Mouse (Mus musculus) thymus, adult 2 months (tissue): ENCODE data around the gene Ylpm1. TPM values are rescaled to one million over a fixed set of nuclear protein-coding genes. Genes with fewer than 3 reads are reported as not detected.

Experiments
- DNase-seq: peaks from one replicate; pipeline ENCODE4 v3.0.0; 2021
- H3K27ac ChIP-seq: fragments of 200-500 bp; 2 replicates; pipeline ENCODE4 v1.5.1; 2012; ENCODE audit warnings: low read length, control low read depth; ENCODE audit not compliant: control insufficient read depth, insufficient read depth
- H3K27me3 ChIP-seq: fragments of 200-500 bp; 2 replicates; pipeline ENCODE4 v1.6.1; 2012; ENCODE audit warnings: mild to moderate bottlenecking, low read length, moderate library complexity, mixed read lengths; ENCODE audit not compliant: control insufficient read depth, insufficient read depth
- H3K36me3 ChIP-seq: fragments of 200-500 bp; 2 replicates; pipeline ENCODE4 v1.6.1; 2012; ENCODE audit warnings: mild to moderate bottlenecking, low read length, moderate library complexity; ENCODE audit not compliant: control insufficient read depth, insufficient read depth
- H3K4me1 ChIP-seq: fragments of 200-500 bp; replicated peaks from 2 replicates; pipeline ENCODE4 v1.6.1; 2012; ENCODE audit warnings: low read length; ENCODE audit not compliant: control insufficient read depth, insufficient read depth
- H3K4me3 ChIP-seq: fragments of 200-500 bp; 2 replicates; pipeline ENCODE4 v1.5.1; 2012; ENCODE audit warnings: mild to moderate bottlenecking, low read length, control low read depth, moderate library complexity; ENCODE audit not compliant: control insufficient read depth, insufficient read depth
- CTCF ChIP-seq: fragments of 200-500 bp; IDR thresholded peaks from 2 replicates; pipeline ENCODE4 v1.5.1; 2012; ENCODE audit warnings: mild to moderate bottlenecking, control low read depth, low read length, moderate library complexity, borderline replicate concordance; ENCODE audit not compliant: control insufficient read depth, poor library complexity, insufficient read depth; ENCODE audit errors: extremely low read depth
- POLR2A ChIP-seq: fragments of 200-500 bp; IDR thresholded peaks from 2 replicates; pipeline ENCODE4 v1.6.1; 2012; ENCODE audit warnings: mild to moderate bottlenecking, low read length, control low read depth, moderate library complexity; ENCODE audit not compliant: control insufficient read depth, poor library complexity, insufficient read depth; ENCODE audit errors: extremely low read depth
- WGBS: fragments of 180-500 bp; shearing (Covaris S2); methylation state at CpG from one replicate; pipeline ENCODE4 v1.1.7; 2018; 5-methylcytosine and 5-hydroxymethylcytosine counted together
- polyA plus RNA-seq: library from polyadenylated mRNA; depleted of rRNA; stranded (reverse); fragments of >200 nt; gene quantifications from 2 replicates; pipeline ENCODE4 v1.2.3, GENCODE M21; 2012

The Ylpm1 gene
- polyA plus RNA-seq, 1 experiment, result 32.1 TPM

DNA sequence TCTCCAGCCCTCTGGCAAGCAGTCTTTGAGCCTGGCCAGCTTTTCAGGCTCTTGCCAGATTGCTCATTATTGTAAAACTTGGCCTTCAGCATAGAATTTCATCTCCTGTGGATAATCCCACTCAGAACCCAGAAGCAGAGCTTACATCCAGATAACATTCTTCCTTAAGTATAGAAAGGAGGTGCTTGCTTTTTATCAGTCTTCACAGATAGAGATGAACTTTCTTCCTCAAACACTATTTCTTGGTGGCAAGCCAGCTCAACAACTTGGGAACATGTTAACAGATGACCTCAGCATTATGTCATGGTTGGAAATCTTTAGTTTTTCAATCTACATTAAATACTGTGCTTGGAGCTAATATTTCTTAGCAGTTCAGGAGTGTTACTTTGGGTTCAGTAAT, 74.9 kb downstream of the Ylpm1 start:
- no peaks in the 10 kb centered on the region for H3K4me1 ChIP-seq
- peaks cover 30% of the 10 kb centered on the region for H3K36me3 ChIP-seq
- H3K4me3 ChIP-seq, result no peak overlapping the region
- no peaks in the 10 kb centered on the region for H3K27me3 ChIP-seq
- no peak for DNase-seq
- no peak for TF ChIP-seq CTCF
- no peak for TF ChIP-seq POLR2A
- H3K27ac ChIP-seq, result no peak overlapping the region

DNA sequence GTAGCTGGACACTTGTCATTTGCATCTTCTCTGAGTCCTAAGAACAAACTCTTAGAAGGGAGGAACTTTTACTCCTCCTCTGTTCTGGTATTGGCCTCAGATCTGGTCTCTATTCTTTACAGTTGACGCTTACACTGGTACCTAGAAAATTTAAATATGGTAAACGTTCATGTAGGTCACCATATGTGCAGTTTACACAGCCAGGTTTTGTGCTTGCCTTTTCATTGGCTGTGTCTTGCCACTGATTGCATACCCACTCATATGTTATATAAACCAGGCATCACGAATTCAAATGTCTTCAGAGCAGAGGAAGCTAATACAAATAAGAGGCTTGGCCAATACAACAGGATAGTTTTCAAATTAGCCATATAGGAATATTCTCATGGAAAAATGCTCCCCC, 81.0 kb downstream of the Ylpm1 start:
- Histone ChIP-seq H3K36me3 (peaks cover 6% of the 10 kb centered on the region; the same call in 1 of the 2 replicates), H3K4me3 (no peak overlapping the region), H3K27me3 (no peaks in the 10 kb centered on the region), H3K27ac (no peak overlapping the region), H3K4me1 (no peaks in the 10 kb centered on the region)
- DNase-seq, result no peak
- 95% methylated on average over 3 of the region's 3 CpGs for WGBS
- TF ChIP-seq POLR2A, result no peak
- no peak for TF ChIP-seq CTCF

DNA sequence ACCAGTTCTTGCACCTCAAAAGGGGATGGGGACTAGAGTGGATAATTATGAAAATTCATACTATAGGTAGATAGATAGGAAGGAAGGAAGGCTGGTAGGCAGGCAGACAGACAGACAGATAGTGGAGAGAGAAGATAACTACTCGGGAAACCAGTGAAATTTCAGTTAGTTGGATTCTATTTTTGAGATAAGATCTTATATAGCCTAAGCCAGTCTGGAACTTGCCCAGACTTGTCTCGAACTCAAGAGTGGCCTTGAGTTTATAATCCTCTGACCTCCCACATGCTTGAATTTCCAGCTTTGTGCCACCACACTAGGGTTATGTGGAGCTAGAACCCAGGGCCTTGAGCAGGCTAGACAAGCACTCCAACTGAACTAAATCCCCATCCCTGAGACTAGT, 88.1 kb downstream of the Ylpm1 start:
- TF ChIP-seq POLR2A (no peak), CTCF (no peak)
- H3K4me1 ChIP-seq, result no peaks in the 10 kb centered on the region
- no peaks in the 10 kb centered on the region for H3K27me3 ChIP-seq
- no peak for DNase-seq
- no peak overlapping the region for H3K4me3 ChIP-seq
- 62% methylated on average over 2 of the region's 2 CpGs for WGBS
- peaks cover 7% of the 10 kb centered on the region; the same call in 1 of the 2 replicates for H3K36me3 ChIP-seq
- H3K27ac ChIP-seq, result no peak overlapping the region

DNA sequence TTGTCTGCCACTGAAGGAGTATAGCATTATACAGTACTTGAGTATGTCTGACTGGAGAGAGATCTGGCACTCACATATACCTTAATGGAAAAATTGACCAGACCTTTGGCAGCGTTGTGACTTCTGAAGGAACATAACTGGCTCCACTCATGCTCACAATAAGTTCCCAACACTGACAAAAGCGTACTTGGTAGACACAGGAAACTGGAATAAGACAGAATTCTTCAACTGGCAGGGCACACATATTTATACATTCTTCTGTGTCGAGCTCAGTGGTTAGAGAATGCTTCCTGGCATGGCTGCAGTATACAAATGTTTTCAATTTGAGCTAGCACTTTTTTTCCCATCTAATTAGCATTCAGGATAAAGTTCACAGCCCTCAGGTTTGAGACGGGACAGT, 88.8 kb downstream of the Ylpm1 start:
- 92% methylated on average over 4 of the region's 4 CpGs for WGBS
- no peak for DNase-seq
- no peaks in the 10 kb centered on the region for H3K4me1 ChIP-seq

DNA sequence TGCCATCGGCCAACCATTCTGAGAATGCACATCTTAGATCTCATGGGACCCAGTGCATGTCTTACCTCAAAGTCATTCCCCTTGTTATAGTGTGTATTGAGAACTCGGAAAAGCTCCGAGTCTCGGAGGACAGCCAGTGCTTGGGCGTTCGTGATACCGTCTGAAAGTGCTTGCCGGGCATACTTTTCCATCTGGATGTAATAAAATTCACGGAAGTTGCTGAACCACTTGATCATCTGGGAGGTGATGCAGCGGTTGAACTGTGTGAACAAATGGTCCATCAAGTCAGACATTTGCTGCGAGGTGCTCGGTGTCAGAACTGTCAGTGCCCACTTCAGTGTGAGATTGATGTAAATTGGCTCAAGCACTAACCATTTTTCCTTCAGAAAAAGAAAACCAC, 91.7 kb downstream of the Ylpm1 start:
- Histone ChIP-seq H3K4me3 (no peak overlapping the region), H3K4me1 (no peaks in the 10 kb centered on the region), H3K27me3 (no peaks in the 10 kb centered on the region), H3K36me3 (peaks cover 7% of the 10 kb centered on the region; the same call in 1 of the 2 replicates), H3K27ac (no peak overlapping the region)
- 97% methylated on average over 12 of the region's 12 CpGs for WGBS
- DNase-seq, result no peak
- TF ChIP-seq CTCF, result no peak

More for the DNA sequence above, 88.8 kb downstream of the Ylpm1 start:
- no peak overlapping the region for H3K4me3 ChIP-seq
- no peaks in the 10 kb centered on the region for H3K27me3 ChIP-seq
- TF ChIP-seq CTCF (no peak), POLR2A (no peak)
- H3K27ac ChIP-seq, result no peak overlapping the region
- H3K36me3 ChIP-seq, result peaks cover 7% of the 10 kb centered on the region; the same call in 1 of the 2 replicates

DNA sequence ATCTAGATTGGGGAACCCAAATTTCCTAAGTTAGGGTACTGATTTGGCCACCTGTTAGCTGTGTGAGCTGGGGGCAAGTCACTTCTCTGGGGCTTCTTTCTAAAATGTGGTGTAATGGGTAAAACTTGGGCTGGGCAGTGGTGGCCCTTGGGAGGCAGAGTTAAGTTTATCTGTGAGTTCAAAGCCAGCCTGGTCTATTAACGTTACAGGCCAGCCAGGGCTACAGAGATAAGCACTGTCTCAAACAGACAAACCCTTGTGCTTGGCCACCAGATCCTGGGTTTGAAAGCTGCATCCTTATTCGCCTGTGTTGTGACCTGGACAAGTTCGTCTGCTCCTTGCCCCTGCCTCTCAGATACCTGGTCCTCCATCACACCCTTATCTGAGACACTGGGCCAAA, 95.1 kb downstream of the Ylpm1 start:
- Histone ChIP-seq H3K27me3 (no peaks in the 10 kb centered on the region), H3K4me1 (no peaks in the 10 kb centered on the region), H3K36me3 (peaks cover 7% of the 10 kb centered on the region; the same call in 1 of the 2 replicates), H3K27ac (no peak overlapping the region), H3K4me3 (no peak overlapping the region)
- DNase-seq, result no peak
- WGBS, result 95% methylated on average over 3 of the region's 3 CpGs
- TF ChIP-seq POLR2A, result no peak
- TF ChIP-seq CTCF, result no peak

DNA sequence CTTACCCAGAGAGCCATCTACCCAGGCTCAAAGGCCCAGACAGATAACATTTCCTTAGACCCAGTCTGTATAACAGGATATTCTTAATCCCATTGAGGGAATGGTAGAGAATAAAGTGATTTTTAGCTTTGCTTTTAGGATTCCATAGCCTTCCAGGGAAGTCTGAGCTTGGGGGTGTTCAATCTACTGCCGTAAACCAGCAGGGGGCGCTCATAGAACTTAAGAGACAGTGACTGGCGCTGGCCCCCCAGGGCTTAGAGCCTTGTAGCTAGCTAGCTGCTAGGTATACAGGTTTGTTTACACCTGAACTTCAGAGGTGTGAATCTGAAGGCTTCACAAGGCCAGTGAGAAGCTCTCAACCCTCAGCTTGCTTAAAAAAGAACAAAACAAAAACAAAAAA, 96.1 kb downstream of the Ylpm1 start:
- Histone ChIP-seq H3K27me3 (no peaks in the 10 kb centered on the region), H3K4me3 (no peak overlapping the region), H3K4me1 (no peaks in the 10 kb centered on the region; the same call in 1 of the 2 replicates), H3K36me3 (peaks cover 7% of the 10 kb centered on the region; the same call in 1 of the 2 replicates), H3K27ac (no peak overlapping the region)
- TF ChIP-seq POLR2A (no peak), CTCF (peak; percentile 39; the same call in 1 of the 2 replicates)
- 2% methylated on average over 3 of the region's 3 CpGs for WGBS
- DNase-seq, result peak; percentile 81
